Mouse (Mus musculus) brain, embryonic 18.5 days (tissue): ENCODE results near the gene Tsga13.

Experiments
- DNase-seq: peaks from one replicate; pipeline ENCODE4 v3.0.0-alpha.2; 2012; ENCODE audit warnings: low read depth, low spot score

The Tsga13 gene

DNA sequence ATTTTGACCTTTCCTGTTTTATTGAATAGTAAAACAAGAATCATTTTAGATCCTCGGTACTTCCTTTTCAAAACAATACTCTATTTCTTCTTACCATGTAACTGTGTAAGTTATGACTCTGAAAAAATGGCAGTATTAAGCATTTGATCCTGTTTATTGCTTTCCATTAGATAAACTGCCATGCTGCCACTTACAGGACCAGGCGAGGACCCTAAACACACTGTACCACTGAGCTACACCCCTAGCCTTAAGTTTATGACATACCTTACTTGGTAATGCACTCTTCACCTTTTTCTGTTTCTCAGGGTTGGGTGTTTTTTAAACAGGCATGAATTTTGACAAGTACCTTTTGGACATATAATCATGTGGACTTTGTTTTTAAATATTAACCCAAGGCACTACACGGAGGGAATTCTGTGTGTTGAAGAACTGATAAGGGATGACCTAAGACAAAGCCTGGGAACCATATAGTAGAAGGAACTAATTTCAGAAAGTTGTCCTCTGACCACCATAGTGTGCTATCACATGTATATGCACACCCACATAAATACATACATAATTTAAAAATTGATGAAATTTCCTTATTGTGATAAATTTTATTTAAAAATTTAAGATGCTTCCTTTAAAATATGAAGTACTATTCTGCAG is 50.2 kb downstream of the Tsga13 start:
- DNase-seq = no peak

DNA sequence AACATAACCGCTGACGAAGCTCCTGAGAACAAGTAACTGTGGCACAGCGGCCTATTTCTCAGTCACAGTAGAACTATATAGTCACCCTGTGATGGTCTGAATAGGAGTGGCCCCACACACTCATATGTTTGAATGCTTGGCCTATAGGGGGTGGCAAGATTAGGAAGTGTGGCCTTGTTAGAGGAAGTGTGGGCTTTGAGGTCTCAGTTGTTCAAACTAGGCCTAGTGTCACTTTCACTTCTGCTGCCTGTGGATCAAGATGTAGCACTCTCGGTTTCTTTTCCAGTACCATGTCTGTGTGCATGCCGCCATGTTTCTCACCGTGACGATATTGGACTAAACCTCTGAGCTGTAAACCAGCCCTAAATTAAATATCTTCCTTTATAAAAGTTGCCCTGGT is 59.4 kb downstream of the Tsga13 start:
- DNase-seq = no peak

DNA sequence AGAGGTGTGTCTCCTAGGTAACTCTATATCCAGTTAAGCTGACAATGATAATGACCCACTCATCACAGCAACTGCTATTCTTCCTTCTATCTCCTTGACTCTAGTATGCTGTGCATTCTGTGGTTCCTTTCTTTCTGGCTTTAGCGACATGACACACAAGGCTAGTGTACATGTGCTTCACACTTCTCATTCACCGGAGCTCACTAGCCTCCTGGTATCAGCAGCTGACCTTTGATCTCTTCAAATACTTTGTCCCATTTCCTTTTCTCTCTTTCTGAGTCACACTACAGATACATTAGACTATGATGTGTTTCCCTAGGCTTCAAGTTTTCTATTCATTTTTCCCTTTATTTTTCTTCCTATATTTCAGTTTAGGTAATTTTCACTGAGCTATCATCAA is 60.2 kb downstream of the Tsga13 start:
- DNase-seq = no peak

DNA sequence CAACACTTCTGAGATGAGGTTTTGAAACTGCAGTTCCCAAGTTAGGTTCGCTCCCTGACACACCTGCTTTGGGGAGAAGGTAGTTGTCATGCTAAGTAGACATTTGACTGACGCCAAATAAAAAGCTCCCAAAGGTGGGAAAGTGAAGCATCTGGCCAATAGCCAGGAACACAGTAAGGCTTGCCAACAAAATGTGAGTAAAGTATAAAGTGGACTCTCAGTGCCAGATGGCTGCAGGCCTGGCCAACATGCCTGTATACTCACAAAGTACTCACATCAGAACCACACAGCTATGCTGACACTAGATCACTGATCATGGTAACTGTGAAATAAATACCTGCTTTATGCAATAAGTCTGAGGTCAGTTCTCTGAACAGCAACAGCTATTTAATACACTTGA is 65.6 kb downstream of the Tsga13 start:
- DNase-seq = no peak
